Comparison of ENCODE assay signal across 28 mouse cellular contexts in the genomic region with DNA sequence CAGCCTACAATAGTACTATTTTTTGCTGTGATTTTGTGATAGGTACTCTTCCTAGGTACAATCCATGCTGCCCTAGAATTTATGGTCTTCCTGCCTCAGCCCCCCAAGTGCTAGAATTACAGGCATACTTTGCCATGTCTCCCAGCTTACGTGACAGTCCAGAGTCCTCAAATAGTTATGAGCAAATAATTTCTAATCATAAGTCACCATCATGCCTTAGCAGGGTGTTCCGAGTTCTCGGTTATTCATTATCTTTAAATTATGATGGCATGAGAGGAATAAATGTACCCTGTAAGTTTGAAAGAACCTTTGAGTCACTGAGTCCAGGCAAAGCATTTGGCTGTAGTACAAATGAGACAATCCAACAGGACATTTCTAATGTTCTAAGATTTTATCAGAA.
"Had no signal": no experiment of that assay in that cellular context is flagged by ENCODE, and none has a peak within 500 bp of the region (broad histone marks: within the 10 kb centered on the region; RNA-seq: fewer than 3 reads in every experiment).

No protein-coding gene starts in this region.

- H3K36me3 ChIP-seq: embryonic facial prominence, embryonic 10.5 days; embryonic facial prominence, embryonic 12.5 days; embryonic facial prominence, embryonic 13.5 days; embryonic facial prominence, embryonic 15.5 days; forebrain, embryonic 10.5 days; forebrain, embryonic 12.5 days; forebrain, embryonic 15.5 days had no signal

- H3K4me2 ChIP-seq: embryonic facial prominence, embryonic 12.5 days; embryonic facial prominence, embryonic 13.5 days; embryonic facial prominence, embryonic 15.5 days; forebrain, embryonic 12.5 days; forebrain, embryonic 13.5 days; forebrain, embryonic 15.5 days had no signal

- ATAC-seq: forebrain, embryonic 14.5 days; forebrain, embryonic 15.5 days; forebrain, embryonic 16.5 days had no signal

- H3K27ac ChIP-seq: embryonic facial prominence, embryonic 10.5 days; embryonic facial prominence, embryonic 12.5 days; embryonic facial prominence, embryonic 13.5 days; embryonic facial prominence, embryonic 15.5 days; forebrain, embryonic 10.5 days; forebrain, embryonic 12.5 days; forebrain, embryonic 13.5 days; forebrain, embryonic 15.5 days; gastrocnemius, adult 2 months; heart, adult 2 months had no signal

- H3K9ac ChIP-seq: embryonic facial prominence, embryonic 12.5 days; embryonic facial prominence, embryonic 13.5 days; embryonic facial prominence, embryonic 15.5 days; forebrain, embryonic 12.5 days; forebrain, embryonic 15.5 days; forebrain, postnatal 0 days had no signal

- H3K4me3 ChIP-seq: embryonic facial prominence, embryonic 10.5 days; embryonic facial prominence, embryonic 12.5 days; embryonic facial prominence, embryonic 13.5 days; embryonic facial prominence, embryonic 15.5 days; erythroblast, embryonic 14.5 days; forebrain, embryonic 10.5 days; forebrain, embryonic 12.5 days; forebrain, embryonic 13.5 days; forebrain, embryonic 15.5 days; gastrocnemius, adult 2 months; heart, adult 2 months had no signal

- H3K27me3 ChIP-seq: embryonic facial prominence, embryonic 12.5 days; embryonic facial prominence, embryonic 13.5 days; embryonic facial prominence, embryonic 15.5 days; forebrain, embryonic 12.5 days; forebrain, embryonic 13.5 days; forebrain, embryonic 15.5 days had no signal

- DNase-seq: cerebellum, adult 2 months; cerebellum, adult 8-10 months; cerebellum, adult 9-10 months; cerebellum, adult 9-11 months; cerebellum, postnatal 10 days; cerebellum, postnatal 25 days; cerebellum, postnatal 36 days; embryo, embryonic 11 days; gastrocnemius, adult 2 months; gastrocnemius, postnatal 10 days; gastrocnemius, postnatal 14 days; gastrocnemius, postnatal 25 days; gastrocnemius, postnatal 36 days; heart, adult 11 months; heart, adult 18-20 months; heart, adult 2 months had no signal

- H3K9me3 ChIP-seq: embryonic facial prominence, embryonic 10.5 days; embryonic facial prominence, embryonic 12.5 days; embryonic facial prominence, embryonic 13.5 days; embryonic facial prominence, embryonic 15.5 days; forebrain, embryonic 10.5 days; forebrain, embryonic 12.5 days; forebrain, embryonic 13.5 days; forebrain, embryonic 15.5 days had no signal

- H3K4me1 ChIP-seq: embryonic facial prominence, embryonic 12.5 days had no signal
